Mouse (Mus musculus): ENCODE results near the gene Ccdc180. TPM values are rescaled to one million over a fixed set of nuclear protein-coding genes. Genes with fewer than 3 reads are reported as not detected.

The Ccdc180 gene
- polyA plus RNA-seq, 1 experiment from 2014 or later = not detected

DNA sequence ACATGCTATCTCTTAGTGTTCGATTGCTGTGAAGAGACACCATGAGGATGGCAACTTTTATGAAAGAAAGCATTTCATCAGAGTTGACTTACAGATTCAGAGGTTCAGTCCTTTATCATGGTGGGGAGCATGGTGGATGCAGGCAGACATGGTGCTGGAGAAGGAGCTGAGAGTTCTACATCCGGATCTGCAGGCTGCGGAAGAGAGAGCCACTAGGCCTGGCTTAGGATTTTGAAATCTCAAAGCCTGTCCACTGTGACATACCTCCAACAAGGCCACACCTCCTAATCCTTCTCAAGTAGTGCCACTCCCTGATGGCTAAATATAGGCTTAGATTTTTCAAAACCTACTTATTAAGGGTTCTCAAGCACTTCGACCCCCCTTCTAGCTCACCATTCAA is 66.6 kb downstream of the Ccdc180 start:
- Histone ChIP-seq H3K27me3 (no peaks in the 10 kb centered on the region), H3K4me2 (replicated peaks) (no peak overlapping the region), H3K4me1 (no peaks in the 10 kb centered on the region), H3K27ac (replicated peaks) (no peak overlapping the region), H3K9ac (replicated peaks) (no peak overlapping the region), H3K9me3 (no peaks in the 10 kb centered on the region), H3K4me3 (no peak overlapping the region), H3K36me3 (no peaks in the 10 kb centered on the region)
- 94% methylated on average over 4 of the region's 4 CpGs for WGBS
- ATAC-seq (ENCODE audit: low FRiP score, low read depth) = no peak

GRCm38 (mm10) chr4:45964771-45965439 is 74.8 kb downstream of the Ccdc180 start, which contains the start of gene Tdrd7:
Tdrd7 (plus strand) TSS chr4:45965334.
- peaks cover 25% of the 10 kb centered on the region for H3K4me1 ChIP-seq
- no peaks in the 10 kb centered on the region for H3K36me3 ChIP-seq
- H3K4me3 ChIP-seq = no peak within 1 kb of the TSS
- no peak within 1 kb of the TSS for H3K9ac ChIP-seq (replicated peaks)
- 86% methylated on average over 10 of the region's 10 CpGs for WGBS
- no peak within 1 kb of the TSS for H3K4me2 ChIP-seq (replicated peaks)
- H3K27me3 ChIP-seq = peaks cover 9% of the 10 kb centered on the region; the same call in 1 of the 2 replicates
- no peak within 1 kb of the TSS for H3K27ac ChIP-seq (replicated peaks)
- no peak for ATAC-seq (ENCODE audit: low FRiP score, low read depth)
- H3K9me3 ChIP-seq = no peaks in the 10 kb centered on the region

GRCm38 (mm10) chr4:45965737-45966447 is 75.8 kb downstream of the Ccdc180 start:
- no peaks in the 10 kb centered on the region for H3K9me3 ChIP-seq
- H3K36me3 ChIP-seq = no peaks in the 10 kb centered on the region
- peaks cover 15% of the 10 kb centered on the region for H3K27me3 ChIP-seq
- no peak overlapping the region for H3K9ac ChIP-seq (replicated peaks)
- no peak overlapping the region for H3K4me3 ChIP-seq
- no peak overlapping the region for H3K4me2 ChIP-seq (replicated peaks)
- WGBS = 38% methylated on average over 13 of the region's 13 CpGs
- no peak for ATAC-seq (ENCODE audit: low FRiP score, low read depth)
- peaks cover 25% of the 10 kb centered on the region for H3K4me1 ChIP-seq
- H3K27ac ChIP-seq (replicated peaks) = no peak overlapping the region

- no peaks in the 10 kb centered on the region for H3K9me3 ChIP-seq
- no peak for ATAC-seq (ENCODE audit: low FRiP score, low read depth)
- peaks cover 25% of the 10 kb centered on the region for H3K4me1 ChIP-seq
- H3K36me3 ChIP-seq = no peaks in the 10 kb centered on the region
- no peak overlapping the region for H3K4me3 ChIP-seq
- 5% methylated on average over 6 of the region's 6 CpGs for WGBS
- H3K9ac ChIP-seq (replicated peaks) = no peak overlapping the region
- no peak overlapping the region for H3K4me2 ChIP-seq (replicated peaks)
- H3K27ac ChIP-seq (replicated peaks) = no peak overlapping the region
- H3K27me3 ChIP-seq = peaks cover 18% of the 10 kb centered on the region
These were observed 76.6 kb downstream of the Ccdc180 start for GRCm38 (mm10) chr4:45966716-45967115.

GRCm38 (mm10) chr4:45967479-45968341 is 77.6 kb downstream of the Ccdc180 start:
- Histone ChIP-seq H3K4me2 (replicated peaks) (no peak overlapping the region), H3K27ac (replicated peaks) (peak overlapping the region; percentile 17; the same call in 1 of the 2 replicates), H3K9ac (replicated peaks) (no peak overlapping the region), H3K36me3 (no peaks in the 10 kb centered on the region), H3K9me3 (no peaks in the 10 kb centered on the region), H3K27me3 (peaks cover 22% of the 10 kb centered on the region), H3K4me1 (peaks cover 27% of the 10 kb centered on the region), H3K4me3 (no peak overlapping the region)
- no peak for ATAC-seq (ENCODE audit: low FRiP score, low read depth)
- WGBS = 10% methylated on average over 9 of the region's 9 CpGs

DNA sequence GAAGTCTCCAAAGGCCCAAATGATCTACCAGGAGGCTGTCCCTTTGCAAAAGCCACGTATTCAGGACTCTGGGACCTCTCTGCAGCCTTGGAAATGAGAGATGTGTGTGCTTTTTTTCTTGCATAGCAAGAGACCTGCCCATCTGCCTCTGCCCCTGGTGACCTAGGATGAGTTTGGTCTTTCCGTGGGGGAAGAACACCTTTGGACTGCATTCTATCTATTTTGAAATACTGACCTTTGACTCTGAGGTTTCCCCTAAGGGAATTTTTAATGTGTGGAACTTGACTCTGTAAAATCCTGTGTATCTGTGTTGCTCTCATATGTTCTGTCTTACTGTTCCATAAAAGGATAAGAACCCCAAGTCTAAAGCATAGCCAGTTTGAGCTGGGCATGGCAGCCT is 78.9 kb downstream of the Ccdc180 start:
- WGBS = 57% methylated on average over 2 of the region's 2 CpGs
- no peak overlapping the region for H3K4me3 ChIP-seq
- no peaks in the 10 kb centered on the region for H3K9me3 ChIP-seq
- H3K27me3 ChIP-seq = peaks cover 33% of the 10 kb centered on the region
- no peak for ATAC-seq (ENCODE audit: low FRiP score, low read depth)
- no peak overlapping the region for H3K27ac ChIP-seq (replicated peaks)
- no peak overlapping the region for H3K9ac ChIP-seq (replicated peaks)
- peaks cover 36% of the 10 kb centered on the region for H3K4me1 ChIP-seq
- no peaks in the 10 kb centered on the region for H3K36me3 ChIP-seq
- H3K4me2 ChIP-seq (replicated peaks) = no peak overlapping the region

GRCm38 (mm10) chr4:45970048-45970560 is 80.0 kb downstream of the Ccdc180 start:
- WGBS = 75% methylated on average over 7 of the region's 7 CpGs
- Histone ChIP-seq H3K9me3 (no peaks in the 10 kb centered on the region), H3K4me1 (peaks cover 41% of the 10 kb centered on the region), H3K36me3 (no peaks in the 10 kb centered on the region), H3K9ac (replicated peaks) (no peak overlapping the region), H3K4me2 (replicated peaks) (no peak overlapping the region), H3K4me3 (no peak overlapping the region), H3K27me3 (peaks cover 42% of the 10 kb centered on the region), H3K27ac (replicated peaks) (no peak overlapping the region)
- ATAC-seq (ENCODE audit: low FRiP score, low read depth) = no peak

DNA sequence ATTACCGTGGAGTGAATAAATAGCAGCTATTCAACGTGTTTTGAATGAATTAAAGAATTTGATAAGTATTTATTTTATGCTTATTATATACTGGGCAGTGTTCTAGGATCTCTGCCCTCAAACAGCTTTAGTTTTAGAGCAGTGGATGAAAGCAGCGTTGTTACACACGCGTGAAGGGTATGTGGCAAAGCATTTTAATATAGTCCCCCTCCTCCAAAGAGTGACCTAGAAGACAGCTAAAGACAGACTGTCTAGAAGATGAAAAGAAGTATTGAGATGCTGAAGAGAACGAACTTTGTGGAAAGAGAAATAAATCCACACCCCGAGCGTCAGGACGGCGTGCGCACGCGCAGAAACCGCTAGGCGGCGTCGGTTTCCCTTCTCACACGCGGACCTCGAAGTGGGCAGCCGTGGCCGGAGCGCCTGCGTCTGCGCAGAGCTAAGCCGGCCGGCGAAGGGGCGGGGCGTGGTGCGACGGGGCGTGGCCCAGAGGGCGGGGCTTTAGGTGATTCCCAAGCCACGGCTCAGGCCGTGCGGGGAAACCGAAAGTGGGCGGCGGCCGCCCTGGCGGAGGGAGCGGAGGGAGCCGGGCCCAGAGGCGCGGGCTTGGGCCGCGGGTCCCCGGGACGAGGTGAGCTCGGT is 81.8 kb downstream of the Ccdc180 start:
- H3K4me2 ChIP-seq (replicated peaks) = peak overlapping the region; percentile 92
- no peaks in the 10 kb centered on the region for H3K36me3 ChIP-seq
- peaks cover 32% of the 10 kb centered on the region for H3K4me1 ChIP-seq
- no peaks in the 10 kb centered on the region for H3K9me3 ChIP-seq
- no peak overlapping the region for H3K27ac ChIP-seq (replicated peaks)
- peaks cover 44% of the 10 kb centered on the region for H3K27me3 ChIP-seq
- peak overlapping the region; percentile 86 for H3K4me3 ChIP-seq
- WGBS = 4% methylated on average over 49 of the region's 51 CpGs
- ATAC-seq (ENCODE audit: low FRiP score, low read depth) = peak; percentile 98
- peak overlapping the region; percentile 72 for H3K9ac ChIP-seq (replicated peaks)

GRCm38 (mm10) chr4:45972448-45972854 is 82.3 kb downstream of the Ccdc180 start:
- peak overlapping the region; percentile 72 for H3K9ac ChIP-seq (replicated peaks)
- H3K27ac ChIP-seq (replicated peaks) = no peak overlapping the region
- peaks cover 46% of the 10 kb centered on the region for H3K27me3 ChIP-seq
- H3K4me2 ChIP-seq (replicated peaks) = peak overlapping the region; percentile 92
- peaks cover 27% of the 10 kb centered on the region for H3K4me1 ChIP-seq
- no peaks in the 10 kb centered on the region for H3K9me3 ChIP-seq
- ATAC-seq (ENCODE audit: low FRiP score, low read depth) = peak; percentile 83
- 1% methylated on average over 53 of the region's 53 CpGs for WGBS
- no peaks in the 10 kb centered on the region for H3K36me3 ChIP-seq
- H3K4me3 ChIP-seq = peak overlapping the region; percentile 86

- Histone ChIP-seq H3K4me1 (peaks cover 22% of the 10 kb centered on the region), H3K27me3 (peaks cover 47% of the 10 kb centered on the region), H3K9ac (replicated peaks) (peak overlapping the region; percentile 72), H3K4me2 (replicated peaks) (peak overlapping the region; percentile 92), H3K27ac (replicated peaks) (no peak overlapping the region), H3K4me3 (peak overlapping the region; percentile 86), H3K36me3 (no peaks in the 10 kb centered on the region), H3K9me3 (no peaks in the 10 kb centered on the region)
- ATAC-seq (ENCODE audit: low FRiP score, low read depth) = no peak
- WGBS = 10% methylated on average over 9 of the region's 9 CpGs
These were observed 82.8 kb downstream of the Ccdc180 start for GRCm38 (mm10) chr4:45972951-45973350.

DNA sequence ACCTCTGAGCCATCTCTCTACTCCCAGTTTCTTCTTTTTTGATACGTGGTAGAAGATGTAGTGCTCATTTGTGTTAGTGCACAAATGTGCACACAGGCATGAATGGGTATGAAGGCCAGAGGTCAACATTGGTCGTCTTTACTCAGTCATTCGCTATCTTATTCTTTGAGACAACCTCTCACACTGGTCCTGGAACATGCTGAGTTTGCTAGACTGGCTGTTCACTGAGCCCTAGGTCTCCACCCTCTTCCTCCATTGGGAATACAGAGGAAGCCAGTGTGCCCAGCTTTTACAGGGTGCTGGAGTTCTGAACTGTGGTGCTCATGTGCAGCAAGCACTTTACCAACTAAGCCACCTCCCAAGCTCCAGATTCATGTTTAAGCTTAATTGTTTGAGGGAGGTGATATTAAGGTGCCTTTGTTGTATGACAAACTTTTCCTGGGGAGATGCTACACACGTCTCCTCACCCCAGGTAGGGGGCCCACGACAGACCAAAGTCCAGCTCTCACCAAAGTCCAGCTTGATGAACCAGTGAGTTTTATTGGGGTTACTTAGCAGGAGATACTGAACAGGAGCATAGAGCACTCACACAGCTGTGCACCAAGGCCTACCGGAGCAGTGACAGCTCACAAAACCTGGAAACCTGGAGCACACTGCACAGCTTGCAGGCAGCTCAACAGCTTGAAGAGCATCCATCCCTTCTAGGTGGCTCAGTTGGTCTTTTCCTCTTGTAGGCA is 87.0 kb downstream of the Ccdc180 start:
- Histone ChIP-seq H3K4me3 (no peak overlapping the region), H3K9me3 (no peaks in the 10 kb centered on the region), H3K4me1 (peaks cover 16% of the 10 kb centered on the region; the same call in 1 of the 2 replicates), H3K9ac (replicated peaks) (no peak overlapping the region), H3K27me3 (peaks cover 39% of the 10 kb centered on the region), H3K27ac (replicated peaks) (no peak overlapping the region), H3K36me3 (no peaks in the 10 kb centered on the region), H3K4me2 (replicated peaks) (no peak overlapping the region)
- 87% methylated on average over 6 of the region's 6 CpGs for WGBS
- ATAC-seq (ENCODE audit: low FRiP score, low read depth) = no peak

Measured in midbrain, embryonic 12.5 days (tissue).